Mouse (Mus musculus) kidney, embryonic 15.5 days (tissue): Measurements from ENCODE around the gene Gm10234. TPM values are rescaled to one million over a fixed set of nuclear protein-coding genes. Genes with fewer than 3 reads are reported as not detected.

ENCODE experiments used
- polyA plus RNA-seq: library from polyadenylated mRNA; unstranded; fragments of >200 nt; fragmentation: Nextera tagmentation; extraction: Ambion mirVana; gene quantifications from 2 replicates; pipeline ENCODE4 v1.2.1, GENCODE M21; 2015

Gm10234 gene
- polyA plus RNA-seq, 1 experiment from 2014 or later, result not detected

Other genes starting within 250 kb of the Gm10234 start
- 2.6 and 3.1 TPM in 2 replicates for gene Kbtbd8, start 204.9 kb upstream of the Gm10234 start, polyA plus RNA-seq